Mouse (Mus musculus): ENCODE results near the gene Serpinb6b.

- no peak for TF ChIP-seq CTCF (IDR thresholded peaks at IDR 0.05)
- no peak for TF ChIP-seq EP300 (IDR thresholded peaks at IDR 0.05)
These were observed 17.6 kb downstream of the Serpinb6b start for GRCm38 (mm10) chr13:32982556-32983042.

Data from lung, postnatal 0 days (tissue).